Mouse (Mus musculus) liver, adult 2 months (tissue): ENCODE measurements around the gene Inava.
A peak's percentile ranks its signal among the peaks of the same experiment; 100 is the strongest.

Experiments used
- CTCF ChIP-seq: fragments of 200-500 bp; IDR thresholded peaks from 2 replicates; pipeline ENCODE4 v1.5.1; 2011; ENCODE audit warnings: low read depth, low read length, control low read depth
- POLR2A ChIP-seq: fragments of 200-500 bp; IDR thresholded peaks from 2 replicates; pipeline ENCODE4 v1.6.1; 2011; ENCODE audit warnings: low read length, control low read depth; ENCODE audit not compliant: insufficient read depth; ENCODE audit errors: extremely low read depth

- TF ChIP-seq POLR2A: no peak
- peak; percentile 68 for TF ChIP-seq CTCF
These were observed 66.4 kb downstream of the Inava start for GRCm38 (mm10) chr1:136167657-136168056.
